Mouse (Mus musculus) olfactory bulb, adult 2 months (tissue): ENCODE data around the gene Gm29582.
"Not testable (repeated sequence)": the region's sequence is repeated elsewhere in the genome, so short reads cannot be mapped to it uniquely, and the experiment has no call there.

Experiments used
- CTCF ChIP-seq: fragments of 200-500 bp; IDR thresholded peaks from 2 replicates; pipeline ENCODE4 v1.5.1; 2012; ENCODE audit warnings: low read depth, mild to moderate bottlenecking, low read length, moderate library complexity; ENCODE audit not compliant: insufficient read depth
- POLR2A ChIP-seq: fragments of 200-500 bp; IDR thresholded peaks from 2 replicates; pipeline ENCODE4 v1.6.1; 2012; ENCODE audit warnings: mild to moderate bottlenecking, low read depth, low read length, moderate library complexity; ENCODE audit not compliant: insufficient read depth

DNA sequence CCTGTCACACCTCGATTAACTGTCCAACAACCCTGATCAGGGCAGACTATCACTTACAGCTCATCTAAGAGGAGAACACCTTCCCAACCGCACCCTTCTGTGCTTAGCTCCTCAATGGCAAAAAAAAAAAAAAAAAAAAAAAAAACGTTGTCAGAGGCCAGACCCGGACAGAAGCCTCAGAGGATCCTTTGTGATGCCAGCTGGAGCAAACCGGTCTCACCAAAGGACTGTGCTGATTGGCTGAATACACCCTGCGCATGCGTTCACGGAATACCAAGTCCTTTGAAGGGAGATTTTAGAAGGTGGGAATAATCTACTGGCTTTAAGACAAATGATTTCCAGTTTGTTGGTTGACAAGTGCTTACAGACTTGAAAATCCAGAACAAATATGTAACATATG lies at the start of gene Gm29582:
- TF ChIP-seq CTCF, POLR2A: not testable (repeated sequence)
